Mouse (Mus musculus): ENCODE results near the gene Ntpcr.

DNA sequence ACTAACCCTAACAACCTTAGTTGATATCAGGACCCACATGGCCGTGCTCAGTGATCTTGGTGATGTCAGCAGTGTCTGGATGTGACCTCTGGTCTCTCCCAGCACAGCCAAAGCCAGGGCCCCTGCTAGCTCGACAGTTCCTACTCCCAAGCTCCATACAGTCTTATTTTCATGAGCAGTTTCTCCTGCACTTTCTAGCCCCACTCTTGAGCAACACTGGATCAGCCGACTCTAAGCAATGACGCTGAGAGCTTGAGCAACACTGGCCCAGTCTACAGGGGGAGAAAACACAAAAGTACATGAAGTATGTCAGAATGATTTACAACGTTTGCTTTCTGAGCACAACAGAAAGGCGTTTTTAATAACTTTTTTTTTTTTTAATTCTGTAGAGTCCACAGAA lies 47.0 kb downstream of the Ntpcr start:
- no peak for TF ChIP-seq CTCF (IDR thresholded peaks at IDR 0.05; ENCODE audit: low read depth, low read length)
- no peak for TF ChIP-seq POLR2A (IDR thresholded peaks at IDR 0.05; ENCODE audit: insufficient read depth, low read length)
- no peak for TF ChIP-seq EP300 (IDR thresholded peaks at IDR 0.05; ENCODE audit: insufficient read depth, low read depth, low read length)
